In genomic region chr9:78614201-78614600, GRCm38 (mm10) we compare ENCODE assay signal across 10 mouse cellular contexts. TPM values are rescaled to one million over a fixed set of nuclear protein-coding genes. Genes with fewer than 3 reads are reported as not detected.
DNase-seq lines count a peak whose midpoint lies in the region; ATAC-seq lines count a peak whose summit lies in the region.
"Had no signal": no experiment of that assay in that cellular context is flagged by ENCODE, and none has a peak within 500 bp of the region (broad histone marks: within the 10 kb centered on the region; RNA-seq: fewer than 3 reads in every experiment).

No protein-coding gene starts in this region.

- H3K9me3 ChIP-seq in heart, embryonic 15.5 days (replicated peaks): no peaks in the 10 kb centered on the region
- no peaks in the 10 kb centered on the region for H3K9me3 ChIP-seq in heart, embryonic 10.5 days
- no peaks in the 10 kb centered on the region for H3K9me3 ChIP-seq in hindbrain, embryonic 16.5 days (ENCODE audit: control insufficient read depth, low read length)
- H3K9me3 ChIP-seq: liver, embryonic 15.5 days had no signal

- no peak for DNase-seq in heart, embryonic 10.5 days (ENCODE audit: low spot score)
- peak; percentile 30 for DNase-seq in right cerebral cortex, adult 18-20 months
- DNase-seq in right cerebral cortex, postnatal 36 days (ENCODE audit: low spot score in 2 of 2): no peak
- peak; percentile 27 to 40 for DNase-seq in right cerebral cortex, postnatal 10 days (ENCODE audit: low spot score in 2 of 2)
- DNase-seq in thymus, postnatal 10 days (ENCODE audit: low spot score in 2 of 2): no peak
- DNase-seq in layer of hippocampus, adult 11-12 months (ENCODE audit: low spot score): no peak
- DNase-seq: heart, postnatal 36 days had no signal

- no peaks in the 10 kb centered on the region for H3K36me3 ChIP-seq in heart, embryonic 15.5 days
- H3K36me3 ChIP-seq in heart, embryonic 10.5 days: no peaks in the 10 kb centered on the region
- H3K36me3 ChIP-seq in hindbrain, embryonic 16.5 days (ENCODE audit: control insufficient read depth, insufficient read depth, low read length): no peaks in the 10 kb centered on the region
- H3K36me3 ChIP-seq: liver, embryonic 15.5 days had no signal

- H3K9ac ChIP-seq in heart, embryonic 15.5 days: no peak overlapping the region
- H3K9ac ChIP-seq in hindbrain, embryonic 16.5 days (ENCODE audit: low read depth, low read length): no peak overlapping the region
- H3K9ac ChIP-seq: liver, embryonic 15.5 days had no signal

- WGBS in heart, embryonic 15.5 days: 25% methylated on average over 6 of the region's 6 CpGs
- 43% methylated on average over 6 of the region's 6 CpGs for WGBS in heart, embryonic 10.5 days
- WGBS in hindbrain, embryonic 16.5 days: 28% methylated on average over 6 of the region's 6 CpGs

- H3K27me3 ChIP-seq in heart, embryonic 15.5 days: peaks cover 20% of the 10 kb centered on the region
- peaks cover 16% of the 10 kb centered on the region for H3K27me3 ChIP-seq in heart, embryonic 10.5 days (ENCODE audit: insufficient read depth, poor library complexity, severe bottlenecking)
- no peaks in the 10 kb centered on the region for H3K27me3 ChIP-seq in hindbrain, embryonic 16.5 days (replicated peaks; ENCODE audit: control insufficient read depth, insufficient read depth, low read length)

- peak overlapping the region; percentile 98 for H3K4me2 ChIP-seq in heart, embryonic 15.5 days
- H3K4me2 ChIP-seq in hindbrain, embryonic 16.5 days (ENCODE audit: low read length): no peak overlapping the region
- H3K4me2 ChIP-seq: liver, embryonic 15.5 days had no signal

- H3K27ac ChIP-seq in heart, embryonic 15.5 days: no peak overlapping the region
- no peak overlapping the region for H3K27ac ChIP-seq in heart, embryonic 10.5 days
- no peak overlapping the region for H3K27ac ChIP-seq in hindbrain, embryonic 16.5 days (ENCODE audit: low read depth, low read length)
- H3K27ac ChIP-seq: liver, embryonic 15.5 days had no signal

- no peak for ATAC-seq in heart, embryonic 15.5 days (replicated peaks; ENCODE audit: insufficient number of reproducible peaks, insufficient read depth, low FRiP score, low read depth)
- peak; percentile 59 for ATAC-seq in hindbrain, embryonic 16.5 days

- H3K4me3 ChIP-seq in heart, embryonic 15.5 days: no peak overlapping the region
- H3K4me3 ChIP-seq in heart, embryonic 10.5 days: no peak overlapping the region
- no peak overlapping the region for H3K4me3 ChIP-seq in hindbrain, embryonic 16.5 days (ENCODE audit: low read length)
- H3K4me3 ChIP-seq: liver, embryonic 15.5 days had no signal

- H3K4me1 ChIP-seq in heart, embryonic 15.5 days (replicated peaks): peaks cover 13% of the 10 kb centered on the region
- no peaks in the 10 kb centered on the region for H3K4me1 ChIP-seq in heart, embryonic 10.5 days
- H3K4me1 ChIP-seq in hindbrain, embryonic 16.5 days (ENCODE audit: control insufficient read depth, insufficient read depth, low read depth, low read length): peaks cover 6% of the 10 kb centered on the region

RNA-seq across cellular contexts. Expression of gene Cd109, which starts 1.1 kb away (rescaled TPM):
- 3.9 and 4.3 TPM in 2 replicates for polyA plus RNA-seq in heart, embryonic 15.5 days (2015; fragmentation: Nextera tagmentation; extraction: Ambion mirVana)
- 1.1 and 1.3 TPM in 2 replicates for polyA plus RNA-seq in heart, embryonic 10.5 days (2016; fragmentation: Nextera tagmentation; extraction: Ambion mirVana)
- polyA plus RNA-seq in hindbrain, embryonic 16.5 days (2015; fragmentation: Nextera tagmentation; extraction: Ambion mirVana): 0.95 and 2.0 TPM in 2 replicates

RNA-seq across cellular contexts. Expression of gene Slc17a5, which starts 26.4 kb away (rescaled TPM):
- 8.5 and 9.8 TPM in 2 replicates for polyA plus RNA-seq in heart, embryonic 15.5 days (2015; fragmentation: Nextera tagmentation; extraction: Ambion mirVana)
- polyA plus RNA-seq in heart, embryonic 10.5 days (2016; fragmentation: Nextera tagmentation; extraction: Ambion mirVana): 6.0 and 7.0 TPM in 2 replicates
- polyA plus RNA-seq in hindbrain, embryonic 16.5 days (2015; fragmentation: Nextera tagmentation; extraction: Ambion mirVana): 15.6 and 15.8 TPM in 2 replicates

Comparison
In these comparisons a context has a peak if more than half of its experiments do, and no peak if none do; other contexts are left out.
1. DNase-seq: peak in right cerebral cortex, adult 18-20 months (single experiment) and right cerebral cortex, postnatal 10 days (2 of 2); none in heart, embryonic 10.5 days (single experiment), right cerebral cortex, postnatal 36 days (0 of 2), thymus, postnatal 10 days (0 of 2) and layer of hippocampus, adult 11-12 months (single experiment).